Mouse (Mus musculus) ES-CJ7 (cell line): Measurements from ENCODE around the gene Ghr.

ENCODE experiments used
- DNase-seq: peaks from one replicate; pipeline ENCODE4 v3.0.0; 2011; ENCODE audit warnings: low read depth, low spot score

Gene Ghr

GRCm38 (mm10) chr15:3297615-3298014, 285.7 kb downstream of the Ghr start:
- DNase-seq: no peak

GRCm38 (mm10) chr15:3295986-3296385, 287.3 kb downstream of the Ghr start:
- no peak for DNase-seq

- DNase-seq: no peak
Observed at GRCm38 (mm10) chr15:3293477-3293876, 289.8 kb downstream of the Ghr start.

- DNase-seq: no peak
Observed at GRCm38 (mm10) chr15:3290435-3290834, 292.9 kb downstream of the Ghr start.

- no peak for DNase-seq
Observed at GRCm38 (mm10) chr15:3286032-3286431, 297.3 kb downstream of the Ghr start.

GRCm38 (mm10) chr15:3281737-3282136, 301.6 kb downstream of the Ghr start:
- DNase-seq: no peak

GRCm38 (mm10) chr15:3281216-3281615, 302.1 kb downstream of the Ghr start:
- no peak for DNase-seq

- DNase-seq: no peak
Observed at GRCm38 (mm10) chr15:3279242-3279641, 304.1 kb downstream of the Ghr start.

- peak; percentile 9 for DNase-seq
Observed at GRCm38 (mm10) chr15:3277391-3277790, 305.9 kb downstream of the Ghr start.

GRCm38 (mm10) chr15:3273191-3273590, 310.1 kb downstream of the Ghr start:
- DNase-seq: no peak

- DNase-seq: peak; percentile 16
Observed at GRCm38 (mm10) chr15:3271216-3271615, 312.1 kb downstream of the Ghr start.

- DNase-seq: peak; percentile 80
Observed at GRCm38 (mm10) chr15:3270646-3271077, 312.6 kb downstream of the Ghr start.

- peak; percentile 13 for DNase-seq
Observed at GRCm38 (mm10) chr15:3269996-3270645, 313.2 kb downstream of the Ghr start.

GRCm38 (mm10) chr15:3269496-3269895, 313.8 kb downstream of the Ghr start:
- no peak for DNase-seq

- no peak for DNase-seq
Observed at GRCm38 (mm10) chr15:3268247-3268646, 315.0 kb downstream of the Ghr start, which contains the start of gene Selenop. Gene Selenop (plus strand): TSS chr15:3268547.
